8 mouse cellular contexts compared by ENCODE assay signal in the genomic region with DNA sequence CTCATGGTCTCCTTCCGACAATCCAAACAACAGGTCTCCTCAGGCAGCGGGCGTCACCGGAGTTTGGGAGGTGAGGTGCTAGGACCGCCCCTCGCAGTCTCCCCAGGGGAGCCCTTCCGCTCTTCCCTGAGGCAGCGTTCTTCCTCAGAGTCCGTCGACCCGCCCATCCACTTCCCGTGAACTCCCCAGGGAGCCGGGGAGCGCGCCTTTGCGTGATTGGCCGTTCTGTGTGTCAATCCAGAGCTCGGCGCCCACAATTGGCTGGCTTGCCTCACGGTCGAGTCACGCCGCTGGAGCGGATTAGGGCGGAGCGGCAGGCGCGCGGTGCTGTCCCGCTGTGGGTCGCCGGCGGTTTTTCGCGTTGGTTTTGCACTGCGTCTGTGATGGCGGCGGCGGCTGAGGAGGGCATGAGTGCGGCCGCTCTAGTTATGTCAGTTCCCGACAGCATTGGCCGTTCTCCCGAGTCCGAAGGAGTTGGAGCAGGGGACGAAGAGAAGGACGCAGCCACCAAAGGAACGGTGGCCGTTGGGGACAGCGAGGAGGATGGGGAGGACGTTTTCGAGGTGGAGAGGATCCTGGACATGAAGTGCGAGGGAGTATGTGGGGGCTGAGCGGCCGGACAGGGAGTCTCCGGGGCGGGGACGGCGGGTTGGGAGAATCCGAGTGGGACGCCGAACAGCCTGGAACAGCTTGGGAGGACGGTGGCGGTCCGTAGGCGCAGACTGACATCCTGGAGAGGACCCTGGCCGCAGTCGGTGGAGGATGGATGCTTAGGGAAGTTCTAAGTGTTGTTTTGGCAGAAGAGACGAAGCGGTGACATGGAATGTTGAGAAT. TPM values are rescaled to one million over a fixed set of nuclear protein-coding genes. Genes with fewer than 3 reads are reported as not detected.
DNase-seq lines count a peak whose midpoint lies in the region; ATAC-seq lines count a peak whose summit lies in the region.

A gene (plus strand): TSS at position 280 of the 834 bp plus-strand sequence.

- H3K4me1 ChIP-seq in forebrain, embryonic 14.5 days (ENCODE audit: control insufficient read depth, insufficient read depth, low read length), result peaks cover 11% of the 10 kb centered on the region
- H3K4me1 ChIP-seq in neural tube, embryonic 15.5 days, result peaks cover 29% of the 10 kb centered on the region

- DNase-seq in ES-CJ7 (ENCODE audit: low read depth, low spot score), result peak; percentile 100
- peak; percentile 100 for DNase-seq in cerebellum, adult 11 months
- DNase-seq in forebrain, embryonic 14.5 days (ENCODE audit: low spot score), result peak; percentile 99
- peak; percentile 99 for DNase-seq in heart, postnatal 14 days
- DNase-seq in layer of hippocampus, adult 11-12 months (ENCODE audit: low spot score), result peak; percentile 99
- peak; percentile 100 for DNase-seq in lung, adult 18-20 months
- peak; percentile 99 for DNase-seq in testis, postnatal 14 days (ENCODE audit: low spot score)

- no peaks in the 10 kb centered on the region for H3K9me3 ChIP-seq in forebrain, embryonic 14.5 days (replicated peaks; ENCODE audit: control insufficient read depth, low read length)
- H3K9me3 ChIP-seq in neural tube, embryonic 15.5 days (replicated peaks), result no peaks in the 10 kb centered on the region

- H3K9ac ChIP-seq in forebrain, embryonic 14.5 days (ENCODE audit: low read length), result peak within 1 kb of the TSS; percentile 88
- peak within 1 kb of the TSS; percentile 84 for H3K9ac ChIP-seq in neural tube, embryonic 15.5 days (replicated peaks)

- H3K27ac ChIP-seq in forebrain, embryonic 14.5 days (ENCODE audit: low read depth, low read length), result peak within 1 kb of the TSS; percentile 79
- peak within 1 kb of the TSS; percentile 94 for H3K27ac ChIP-seq in neural tube, embryonic 15.5 days (replicated peaks)

- no peaks in the 10 kb centered on the region for H3K27me3 ChIP-seq in forebrain, embryonic 14.5 days (replicated peaks; ENCODE audit: control insufficient read depth, insufficient read depth, low read length)
- H3K27me3 ChIP-seq in neural tube, embryonic 15.5 days (replicated peaks), result no peaks in the 10 kb centered on the region

- peak within 1 kb of the TSS; percentile 57 for H3K4me2 ChIP-seq in forebrain, embryonic 14.5 days (ENCODE audit: low read length)
- H3K4me2 ChIP-seq in neural tube, embryonic 15.5 days, result peak within 1 kb of the TSS; percentile 84

- H3K4me3 ChIP-seq in forebrain, embryonic 14.5 days (ENCODE audit: low read depth, low read length), result peak within 1 kb of the TSS; percentile 71
- peak within 1 kb of the TSS; percentile 89 for H3K4me3 ChIP-seq in neural tube, embryonic 15.5 days (replicated peaks)

- WGBS in forebrain, embryonic 14.5 days, result under 1% methylated on average over 70 of the region's 70 CpGs
- WGBS in neural tube, embryonic 15.5 days, result under 1% methylated on average over 70 of the region's 70 CpGs

- H3K36me3 ChIP-seq in forebrain, embryonic 14.5 days (ENCODE audit: control insufficient read depth, insufficient read depth, low read length), result peaks cover 7% of the 10 kb centered on the region
- peaks cover 6% of the 10 kb centered on the region for H3K36me3 ChIP-seq in neural tube, embryonic 15.5 days

- peak; percentile 100 for ATAC-seq in forebrain, embryonic 14.5 days
- peak; percentile 100 for ATAC-seq in neural tube, embryonic 15.5 days (ENCODE audit: low FRiP score)

- intact Hi-C loops in heart, postnatal 14 days (cut with DNase I), result loop anchor here (5.0 to 10.0 kb wide), 3 partner anchors 124 to 217 kb away; a partner anchor contains a TSS

RNA-seq across cellular contexts. Expression of the gene that starts here (rescaled TPM):
- polyA plus RNA-seq in forebrain, embryonic 14.5 days (2014; fragmentation: Nextera tagmentation; extraction: Ambion mirVana), result 30.0 and 36.4 TPM in 2 replicates
- 10 to 100 TPM; 23.9 to 26.8 TPM for total RNA-seq in heart, postnatal 14 days (2021)
- 37.1 and 44.3 TPM in 2 replicates for polyA plus RNA-seq in neural tube, embryonic 15.5 days (2015; fragmentation: Nextera tagmentation; extraction: Ambion mirVana)

Comparison
In these comparisons a context has a peak if more than half of its experiments do, and no peak if none do; other contexts are left out.
1. Peak in every context shown above with its lines: DNase-seq, ATAC-seq, H3K4me3 ChIP-seq and H3K27ac ChIP-seq.